23 mouse cellular contexts compared by ENCODE assay signal in genomic region chr10:24636986-24637385, GRCm38 (mm10). TPM values are rescaled to one million over a fixed set of nuclear protein-coding genes. Genes with fewer than 3 reads are reported as not detected.
DNase-seq lines count a peak whose midpoint lies in the region; ATAC-seq and TF ChIP-seq lines count a peak whose summit lies in the region.
"Had no signal": no experiment of that assay in that cellular context is flagged by ENCODE, and none has a peak within 500 bp of the region (broad histone marks: within the 10 kb centered on the region; RNA-seq: fewer than 3 reads in every experiment).

No protein-coding gene starts in this region.

- H3K4me1 ChIP-seq in kidney, embryonic 15.5 days = peaks cover 43% of the 10 kb centered on the region
- H3K4me1 ChIP-seq in intestine, embryonic 15.5 days (replicated peaks) = peaks cover 31% of the 10 kb centered on the region
- H3K4me1 ChIP-seq in liver, postnatal 0 days (ENCODE audit: insufficient read depth) = peaks cover 27% of the 10 kb centered on the region
- H3K4me1 ChIP-seq: forebrain, embryonic 13.5 days; midbrain, embryonic 15.5 days had no signal

- WGBS in kidney, embryonic 15.5 days = 76% methylated on average over 2 of the region's 2 CpGs
- WGBS in intestine, embryonic 15.5 days = 60% methylated on average over 2 of the region's 2 CpGs
- WGBS in liver, postnatal 0 days (ENCODE audit: insufficient replicate concordance) = 52% methylated on average over 2 of the region's 2 CpGs

- CTCF ChIA-PET in Patski (lab: Charles Lee) = interaction anchor here (1.3 kb wide), 1 partner anchor 153 kb away, joined by 3 read pairs; no protein-coding TSS in a partner anchor

- no peak for TF ChIP-seq EP300 in liver, postnatal 0 days (IDR thresholded peaks at IDR 0.05; ENCODE audit: low read depth)

- no peaks in the 10 kb centered on the region for H3K36me3 ChIP-seq in kidney, embryonic 15.5 days
- no peaks in the 10 kb centered on the region for H3K36me3 ChIP-seq in intestine, embryonic 15.5 days
- no peaks in the 10 kb centered on the region for H3K36me3 ChIP-seq in liver, postnatal 0 days (replicated peaks; ENCODE audit: insufficient read depth, low read length)
- H3K36me3 ChIP-seq: heart, embryonic 15.5 days; limb, embryonic 15.5 days; midbrain, embryonic 15.5 days; stomach, embryonic 15.5 days had no signal

- POLR2A ChIA-PET in Patski (lab: Charles Lee) = no interaction called here

- H3K4me3 ChIP-seq in kidney, embryonic 15.5 days (replicated peaks) = no peak overlapping the region
- H3K4me3 ChIP-seq in intestine, embryonic 15.5 days (replicated peaks) = no peak overlapping the region
- no peak overlapping the region for H3K4me3 ChIP-seq in liver, postnatal 0 days (ENCODE audit: low read depth, low read length)
- H3K4me3 ChIP-seq: forebrain, embryonic 13.5 days; heart, adult 2 months; heart, embryonic 15.5 days; limb, embryonic 15.5 days; midbrain, embryonic 15.5 days; stomach, embryonic 15.5 days had no signal

- H3K9ac ChIP-seq in kidney, embryonic 15.5 days = no peak overlapping the region
- no peak overlapping the region for H3K9ac ChIP-seq in intestine, embryonic 15.5 days
- no peak overlapping the region for H3K9ac ChIP-seq in liver, postnatal 0 days (replicated peaks)
- H3K9ac ChIP-seq: forebrain, embryonic 13.5 days; heart, embryonic 15.5 days; limb, embryonic 15.5 days; midbrain, embryonic 15.5 days; stomach, embryonic 15.5 days had no signal

- no peak for TF ChIP-seq CTCF in Patski (IDR thresholded peaks at IDR 0.05)
- TF ChIP-seq CTCF in liver, postnatal 0 days (IDR thresholded peaks at IDR 0.05; ENCODE audit: low read depth) = no peak

- H3K9me3 ChIP-seq in kidney, embryonic 15.5 days (replicated peaks) = no peaks in the 10 kb centered on the region
- H3K9me3 ChIP-seq in intestine, embryonic 15.5 days = no peaks in the 10 kb centered on the region
- H3K9me3 ChIP-seq in liver, postnatal 0 days (ENCODE audit: low read length) = no peaks in the 10 kb centered on the region
- H3K9me3 ChIP-seq: forebrain, embryonic 13.5 days; heart, embryonic 15.5 days; limb, embryonic 15.5 days; midbrain, embryonic 15.5 days; stomach, embryonic 15.5 days had no signal

- no peak overlapping the region for H3K4me2 ChIP-seq in kidney, embryonic 15.5 days
- 0 out of 2 replicates have a peak overlapping the region, but pooled peaks have one; percentile 17 for H3K4me2 ChIP-seq in intestine, embryonic 15.5 days (replicated peaks)
- no peak overlapping the region for H3K4me2 ChIP-seq in liver, postnatal 0 days (ENCODE audit: low read depth, low read length)
- H3K4me2 ChIP-seq: forebrain, embryonic 13.5 days; heart, embryonic 15.5 days; limb, embryonic 15.5 days; midbrain, embryonic 15.5 days; stomach, embryonic 15.5 days had no signal

- ATAC-seq in kidney, embryonic 15.5 days (replicated peaks; ENCODE audit: low FRiP score) = peak; percentile 66
- peak; percentile 57 for ATAC-seq in Patski
- ATAC-seq in intestine, embryonic 15.5 days = peak; percentile 26; the same call in 1 of the 2 replicates
- no peak for ATAC-seq in liver, postnatal 0 days
- ATAC-seq: forebrain, embryonic 13.5 days; hindbrain, embryonic 16.5 days; lung, postnatal 0 days; midbrain, embryonic 15.5 days had no signal

- no peak for DNase-seq in kidney, adult 11 months
- DNase-seq in Patski (ENCODE audit: low read depth, low spot score) = no peak
- DNase-seq in liver, postnatal 0 days = no peak
- DNase-seq in lung, postnatal 25 days (ENCODE audit: low spot score) = no peak
- no peak for DNase-seq in embryo, embryonic 9.5 days (ENCODE audit: extremely low spot score)
- DNase-seq in adrenal gland, adult 2 months = no peak
- DNase-seq: adrenal gland, adult 8-10 months; B cell, adult 2 months; cerebellum, adult 8-10 months; gastrocnemius, postnatal 14 days; heart, adult 2 months; heart, postnatal 4 days; right cerebral cortex, postnatal 25 days; thymus, postnatal 14 days had no signal

- peak overlapping the region; percentile 61 for H3K27ac ChIP-seq in kidney, embryonic 15.5 days
- H3K27ac ChIP-seq in intestine, embryonic 15.5 days = peak overlapping the region; percentile 81
- H3K27ac ChIP-seq in liver, postnatal 0 days (ENCODE audit: low read depth) = peak overlapping the region; percentile 41; the same call in 1 of the 2 replicates
- H3K27ac ChIP-seq: forebrain, embryonic 13.5 days; heart, adult 2 months; limb, embryonic 15.5 days; midbrain, embryonic 15.5 days had no signal

- in situ Hi-C loops in Patski (cut with MboI; ENCODE audit: low pct_unique_long_range_greater_than_20kb) = loop anchor here (25.0 kb wide), 1 partner anchor 575 kb away; no protein-coding TSS in a partner anchor

- H3K27me3 ChIP-seq in kidney, embryonic 15.5 days = no peaks in the 10 kb centered on the region
- no peaks in the 10 kb centered on the region for H3K27me3 ChIP-seq in Patski
- no peaks in the 10 kb centered on the region for H3K27me3 ChIP-seq in intestine, embryonic 15.5 days (replicated peaks)
- H3K27me3 ChIP-seq in liver, postnatal 0 days (ENCODE audit: insufficient read depth, low read length) = no peaks in the 10 kb centered on the region
- H3K27me3 ChIP-seq: forebrain, embryonic 13.5 days; heart, embryonic 15.5 days; limb, embryonic 15.5 days; midbrain, embryonic 15.5 days; stomach, embryonic 15.5 days had no signal

RNA-seq across cellular contexts. Expression of gene Ccn2, which starts 41.7 kb away (rescaled TPM):
- 8.7 and 10.0 TPM in 2 replicates for polyA plus RNA-seq in kidney, embryonic 15.5 days (2015; fragmentation: Nextera tagmentation; extraction: Ambion mirVana)
- polyA plus RNA-seq in Patski (2021) = 124 TPM
- polyA plus RNA-seq in intestine, embryonic 15.5 days (2015; fragmentation: Nextera tagmentation; extraction: Ambion mirVana) = 9.3 and 10.1 TPM in 2 replicates
- 0.58 and 1.3 TPM in 2 replicates for polyA plus RNA-seq in liver, postnatal 0 days (2015; fragmentation: Nextera tagmentation; extraction: Ambion mirVana)
- 10 to 100 TPM; 51.1 to 78.2 TPM for total RNA-seq in adrenal gland, adult 2 months (2021)
- polyA plus RNA-seq in adrenal gland, adult 2 months (2012; rRNA removed) = 241 and 278 TPM in 2 replicates

Comparison
In these comparisons a context has a peak if more than half of its experiments do, and no peak if none do; other contexts are left out.
1. RNA of gene Ccn2, which starts 41.7 kb away (polyA plus RNA-seq): 241 to 278 TPM in adrenal gland, adult 2 months and 124 TPM in Patski (single experiment); 9.3 to 10.1 TPM in intestine, embryonic 15.5 days, 8.7 to 10.0 TPM in kidney, embryonic 15.5 days and 0.58 to 1.3 TPM in liver, postnatal 0 days; every median in the first group is over 10 times any median in the second.
2. Peak in every context shown above with its lines, with median percentiles within 50 percentile points of each other: H3K27ac ChIP-seq.